Mouse (Mus musculus): ENCODE results near the gene Trem3.

- no peak for TF ChIP-seq POLR2A (IDR thresholded peaks at IDR 0.05; ENCODE audit: low read depth, low read length)
- no peak for TF ChIP-seq CTCF (IDR thresholded peaks at IDR 0.05; ENCODE audit: extremely low read depth, insufficient read length, insufficient replicate concordance, low read depth, low read length)
Observed at GRCm38 (mm10) chr17:48230680-48231079, 16.9 kb upstream of the Trem3 start.

All from small intestine, adult 2 months (tissue).